Mouse (Mus musculus): ENCODE results near the gene Tekt3. TPM values are rescaled to one million over a fixed set of nuclear protein-coding genes. Genes with fewer than 3 reads are reported as not detected.

Gene Tekt3
- total RNA-seq (2012; rRNA removed), result not detected in 2 replicates

DNA sequence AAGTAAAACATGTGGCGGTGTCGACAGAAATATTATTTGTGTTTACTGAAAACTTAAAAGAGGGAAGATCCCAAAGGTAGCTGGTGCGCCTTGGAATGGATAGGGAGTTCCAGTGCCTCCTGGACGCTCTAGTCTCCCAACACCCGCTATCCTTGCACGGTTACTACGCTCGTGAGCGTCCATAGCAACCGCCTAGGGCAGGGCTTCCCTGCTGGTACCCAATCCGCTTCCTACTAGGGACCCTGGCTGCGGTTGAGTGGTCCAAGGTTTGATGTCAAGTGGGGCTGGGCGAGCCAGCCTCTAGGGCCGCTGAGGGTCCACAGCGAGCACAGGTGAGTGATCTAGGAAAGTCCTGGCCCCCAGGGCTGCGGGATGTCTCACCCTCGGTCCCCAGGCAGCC, at the start of gene Tekt3:
Tekt3 (plus strand) TSS at position 209 of the 400 bp plus-strand sequence.
- Histone ChIP-seq H3K27ac (ENCODE audit: insufficient read depth, low read depth, low read length, poor library complexity, severe bottlenecking) (no peak within 1 kb of the TSS), H3K4me3 (ENCODE audit: insufficient read depth in 1 of 2, low read depth in 1 of 2, low read length in 2 of 2, poor library complexity in 1 of 2, severe bottlenecking in 1 of 2) (no peak within 1 kb of the TSS), H3K9ac (ENCODE audit: insufficient read depth, low read depth, low read length, poor library complexity, severe bottlenecking) (no peak within 1 kb of the TSS), H3K36me3 (ENCODE audit: control insufficient read depth, insufficient read depth, low read length, poor library complexity, severe bottlenecking) (no peaks in the 10 kb centered on the region), H3K4me1 (ENCODE audit: control insufficient read depth in 2 of 2, insufficient read depth in 2 of 2, low read length in 2 of 2, poor library complexity in 1 of 2) (no peaks in the 10 kb centered on the region), H3K9me3 (ENCODE audit: control insufficient read depth, insufficient read depth, low read depth, low read length) (no peaks in the 10 kb centered on the region)
- TF ChIP-seq CHD2 (IDR thresholded peaks at IDR 0.05; ENCODE audit: low read depth, low read length) (no peak), ZNF384 (IDR thresholded peaks at IDR 0.05; ENCODE audit: low read depth, low read length) (no peak), HCFC1 (IDR thresholded peaks at IDR 0.05; ENCODE audit: borderline replicate concordance, insufficient read depth, low read length) (no peak), ZC3H11A (IDR thresholded peaks at IDR 0.05; ENCODE audit: borderline replicate concordance, low read depth, low read length) (no peak), MAFK (IDR thresholded peaks at IDR 0.05; ENCODE audit: insufficient read depth, low read depth, low read length) (no peak)
- in situ Hi-C loops (cut with MboI; ENCODE audit: low sequenced_read_pairs in 2 of 2, unreplicated experiment in 2 of 2), result no loop called here
- DNase-seq (ENCODE audit: low read depth, low spot score), result peak; percentile 47

- Histone ChIP-seq H3K4me3 (ENCODE audit: insufficient read depth in 1 of 2, low read depth in 1 of 2, low read length in 2 of 2, poor library complexity in 1 of 2, severe bottlenecking in 1 of 2) (no peak overlapping the region), H3K36me3 (ENCODE audit: control insufficient read depth, insufficient read depth, low read length, poor library complexity, severe bottlenecking) (no peaks in the 10 kb centered on the region), H3K27ac (ENCODE audit: insufficient read depth, low read depth, low read length, poor library complexity, severe bottlenecking) (no peak overlapping the region), H3K4me1 (ENCODE audit: control insufficient read depth in 2 of 2, insufficient read depth in 2 of 2, low read length in 2 of 2, poor library complexity in 1 of 2) (no peaks in the 10 kb centered on the region), H3K9me3 (ENCODE audit: control insufficient read depth, insufficient read depth, low read depth, low read length) (no peaks in the 10 kb centered on the region), H3K9ac (ENCODE audit: insufficient read depth, low read depth, low read length, poor library complexity, severe bottlenecking) (no peak overlapping the region)
- TF ChIP-seq MAFK (IDR thresholded peaks at IDR 0.05; ENCODE audit: insufficient read depth, low read depth, low read length) (no peak), HCFC1 (IDR thresholded peaks at IDR 0.05; ENCODE audit: borderline replicate concordance, insufficient read depth, low read length) (no peak), CHD2 (IDR thresholded peaks at IDR 0.05; ENCODE audit: low read depth, low read length) (no peak), ZNF384 (IDR thresholded peaks at IDR 0.05; ENCODE audit: low read depth, low read length) (no peak), ZC3H11A (IDR thresholded peaks at IDR 0.05; ENCODE audit: borderline replicate concordance, low read depth, low read length) (no peak)
- no peak for DNase-seq (ENCODE audit: low read depth, low spot score)
- in situ Hi-C loops (cut with MboI; ENCODE audit: low sequenced_read_pairs in 2 of 2, unreplicated experiment in 2 of 2), result no loop called here
These were observed 43.9 kb upstream of the Tekt3 start for GRCm38 (mm10) chr11:63017327-63018082.

DNA sequence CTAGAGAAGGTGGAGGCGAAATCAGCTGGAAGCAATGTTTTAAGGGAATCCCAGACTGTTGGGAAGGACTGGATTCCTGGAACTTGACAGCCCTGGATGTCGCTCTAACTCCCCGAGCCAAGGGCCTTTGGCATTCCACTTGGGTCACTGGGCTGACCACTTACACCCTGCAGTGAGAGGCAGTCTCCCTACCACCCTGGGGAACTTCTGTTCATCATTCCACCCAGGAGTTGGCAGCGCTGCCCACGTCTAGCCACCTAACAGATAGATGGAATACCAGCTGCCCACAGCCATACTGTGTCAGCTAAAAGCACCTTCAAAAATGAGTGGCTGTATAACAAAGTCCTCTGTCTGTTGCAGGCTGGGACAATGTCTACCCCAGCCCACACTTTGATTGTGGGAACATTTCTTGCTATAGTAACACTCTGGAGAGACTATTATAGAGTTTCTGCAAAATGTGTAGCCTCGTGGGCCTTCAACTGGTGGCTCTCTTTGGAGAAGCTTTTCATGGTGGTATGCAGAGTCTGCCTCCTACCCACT, 43.3 kb upstream of the Tekt3 start:
- TF ChIP-seq CHD2 (IDR thresholded peaks at IDR 0.05; ENCODE audit: low read depth, low read length) (no peak), HCFC1 (IDR thresholded peaks at IDR 0.05; ENCODE audit: borderline replicate concordance, insufficient read depth, low read length) (no peak), ZC3H11A (IDR thresholded peaks at IDR 0.05; ENCODE audit: borderline replicate concordance, low read depth, low read length) (no peak), ZNF384 (IDR thresholded peaks at IDR 0.05; ENCODE audit: low read depth, low read length) (no peak), MAFK (IDR thresholded peaks at IDR 0.05; ENCODE audit: insufficient read depth, low read depth, low read length) (no peak)
- no peaks in the 10 kb centered on the region for H3K4me1 ChIP-seq (ENCODE audit: control insufficient read depth in 2 of 2, insufficient read depth in 2 of 2, low read length in 2 of 2, poor library complexity in 1 of 2)
- no peaks in the 10 kb centered on the region for H3K36me3 ChIP-seq (ENCODE audit: control insufficient read depth, insufficient read depth, low read length, poor library complexity, severe bottlenecking)
- in situ Hi-C loops (cut with MboI; ENCODE audit: low sequenced_read_pairs in 2 of 2, unreplicated experiment in 2 of 2), result no loop called here
- DNase-seq (ENCODE audit: low read depth, low spot score), result no peak
- no peaks in the 10 kb centered on the region for H3K9me3 ChIP-seq (ENCODE audit: control insufficient read depth, insufficient read depth, low read depth, low read length)
- H3K4me3 ChIP-seq (ENCODE audit: insufficient read depth in 1 of 2, low read depth in 1 of 2, low read length in 2 of 2, poor library complexity in 1 of 2, severe bottlenecking in 1 of 2), result no peak overlapping the region
- H3K27ac ChIP-seq (ENCODE audit: insufficient read depth, low read depth, low read length, poor library complexity, severe bottlenecking), result no peak overlapping the region
- H3K9ac ChIP-seq (ENCODE audit: insufficient read depth, low read depth, low read length, poor library complexity, severe bottlenecking), result no peak overlapping the region

DNA sequence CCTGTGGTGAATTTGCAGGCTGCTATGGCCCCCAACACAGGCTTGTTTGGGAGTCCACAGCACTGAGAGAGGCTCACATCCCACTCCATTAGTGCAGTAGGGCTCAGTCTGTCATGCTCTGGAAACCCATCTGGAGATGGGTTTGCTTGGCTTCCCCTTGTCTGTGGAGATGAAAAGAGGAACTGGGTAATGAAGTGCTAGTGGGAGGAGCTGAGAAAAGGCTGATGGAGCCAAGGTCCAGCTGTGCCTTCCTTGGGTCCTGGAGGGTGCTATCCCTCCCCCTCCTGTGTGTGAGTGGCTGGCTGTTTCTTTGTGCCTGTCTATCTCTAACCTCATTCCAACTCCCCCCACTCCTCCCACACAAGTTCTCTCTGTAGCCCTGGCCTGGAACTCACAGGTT, 40.8 kb upstream of the Tekt3 start:
- H3K27ac ChIP-seq (ENCODE audit: insufficient read depth, low read depth, low read length, poor library complexity, severe bottlenecking), result no peak overlapping the region
- no peak overlapping the region for H3K9ac ChIP-seq (ENCODE audit: insufficient read depth, low read depth, low read length, poor library complexity, severe bottlenecking)
- in situ Hi-C loops (cut with MboI; ENCODE audit: low sequenced_read_pairs in 2 of 2, unreplicated experiment in 2 of 2), result no loop called here
- no peak for DNase-seq (ENCODE audit: low read depth, low spot score)
- no peaks in the 10 kb centered on the region for H3K36me3 ChIP-seq (ENCODE audit: control insufficient read depth, insufficient read depth, low read length, poor library complexity, severe bottlenecking)
- no peaks in the 10 kb centered on the region for H3K9me3 ChIP-seq (ENCODE audit: control insufficient read depth, insufficient read depth, low read depth, low read length)
- no peak for TF ChIP-seq ZNF384 (IDR thresholded peaks at IDR 0.05; ENCODE audit: low read depth, low read length)
- TF ChIP-seq ZC3H11A (IDR thresholded peaks at IDR 0.05; ENCODE audit: borderline replicate concordance, low read depth, low read length), result no peak
- no peak overlapping the region for H3K4me3 ChIP-seq (ENCODE audit: insufficient read depth in 1 of 2, low read depth in 1 of 2, low read length in 2 of 2, poor library complexity in 1 of 2, severe bottlenecking in 1 of 2)
- no peaks in the 10 kb centered on the region for H3K4me1 ChIP-seq (ENCODE audit: control insufficient read depth in 2 of 2, insufficient read depth in 2 of 2, low read length in 2 of 2, poor library complexity in 1 of 2)

Measured in ES-E14 (cell line).